Mouse (Mus musculus) neural tube, embryonic 11.5 days (tissue): ENCODE results near the gene Uncx. TPM values are rescaled to one million over a fixed set of nuclear protein-coding genes. Genes with fewer than 3 reads are reported as not detected.
A peak's percentile ranks its signal among the peaks of the same experiment; 100 is the strongest.

Source experiments
- ATAC-seq: fragments of 200-750 bp; cut with Nextera tagmentation; 2 replicates; pipeline ENCODE4 v1.8.0; 2017; ENCODE audit warnings: moderate number of reproducible peaks, mild to moderate bottlenecking, moderate TSS enrichment, moderate library complexity; ENCODE audit not compliant: insufficient read depth, low FRiP score, low TSS enrichment
- DNase-seq: peaks from one replicate; pipeline ENCODE4 v3.0.0-alpha.2; 2015; ENCODE audit warnings: low spot score
- H3K27ac ChIP-seq: fragments of 300-500 bp; sonication (generic); 2 replicates; pipeline ENCODE4 v1.5.1; 2014; ENCODE audit warnings: low read depth, mild to moderate bottlenecking, low read length
- H3K27me3 ChIP-seq: fragments of 300-500 bp; sonication (generic); 2 replicates; pipeline ENCODE4 v1.6.1; 2014; ENCODE audit warnings: mild to moderate bottlenecking, low read length, mixed read lengths; ENCODE audit not compliant: control insufficient read depth, insufficient read depth
- H3K36me3 ChIP-seq: fragments of 300-500 bp; sonication (generic); 2 replicates; pipeline ENCODE4 v1.6.1; 2014; ENCODE audit warnings: mild to moderate bottlenecking, low read length, moderate library complexity, mixed read lengths; ENCODE audit not compliant: control insufficient read depth, insufficient read depth
- H3K4me1 ChIP-seq: fragments of 300-500 bp; sonication (generic); 2 replicates; pipeline ENCODE4 v1.6.1; 2014; ENCODE audit warnings: low read length, mixed read lengths; ENCODE audit not compliant: control insufficient read depth, insufficient read depth
- H3K4me2 ChIP-seq: fragments of 300-500 bp; sonication (generic); 2 replicates; pipeline ENCODE4 v1.6.1; 2014; ENCODE audit warnings: low read depth, mild to moderate bottlenecking, moderate library complexity
- H3K4me3 ChIP-seq: fragments of 300-500 bp; sonication (generic); 2 replicates; pipeline ENCODE4 v1.5.1; 2014; ENCODE audit warnings: low read depth, low read length
- H3K9ac ChIP-seq: fragments of 300-500 bp; sonication (generic); 2 replicates; pipeline ENCODE4 v1.6.1; 2014; ENCODE audit warnings: mild to moderate bottlenecking, low read length
- H3K9me3 ChIP-seq: fragments of 300-500 bp; sonication (generic); 2 replicates; pipeline ENCODE4 v1.6.1; 2016; ENCODE audit warnings: low read length; ENCODE audit not compliant: control insufficient read depth
- WGBS: fragments of 180-500 bp; shearing (Covaris S2); extraction: QIAGEN DNeasy Blood & Tissue Kit; methylation state at CpG from one replicate; pipeline ENCODE4 v1.1.7; 2014; 5-methylcytosine and 5-hydroxymethylcytosine counted together
- polyA plus RNA-seq: library from polyadenylated mRNA; unstranded; fragments of >200 nt; fragmentation: Nextera tagmentation; extraction: Ambion mirVana; gene quantifications from 2 replicates; pipeline ENCODE4 v1.2.1, GENCODE M21; 2014

Gene Uncx
- 44.9 and 45.2 TPM in 2 replicates for polyA plus RNA-seq

GRCm38 (mm10) chr5:139543214-139543613 is at the start of gene Uncx:
Gene Uncx (plus strand): TSS chr5:139543494.
- Histone ChIP-seq H3K4me3 (peak within 1 kb of the TSS; percentile 53), H3K9me3 (no peaks in the 10 kb centered on the region), H3K4me1 (0 out of 2 replicates have a peak, but pooled peaks cover 2% of the 10 kb centered on the region), H3K9ac (peak within 1 kb of the TSS; percentile 75), H3K27ac (peak within 1 kb of the TSS; percentile 86), H3K36me3 (no peaks in the 10 kb centered on the region), H3K27me3 (peaks cover 93% of the 10 kb centered on the region), H3K4me2 (peak within 1 kb of the TSS; percentile 37)
- ATAC-seq: no peak
- 0% methylated on average over 15 of the region's 15 CpGs for WGBS
- DNase-seq: peak; percentile 56

DNA sequence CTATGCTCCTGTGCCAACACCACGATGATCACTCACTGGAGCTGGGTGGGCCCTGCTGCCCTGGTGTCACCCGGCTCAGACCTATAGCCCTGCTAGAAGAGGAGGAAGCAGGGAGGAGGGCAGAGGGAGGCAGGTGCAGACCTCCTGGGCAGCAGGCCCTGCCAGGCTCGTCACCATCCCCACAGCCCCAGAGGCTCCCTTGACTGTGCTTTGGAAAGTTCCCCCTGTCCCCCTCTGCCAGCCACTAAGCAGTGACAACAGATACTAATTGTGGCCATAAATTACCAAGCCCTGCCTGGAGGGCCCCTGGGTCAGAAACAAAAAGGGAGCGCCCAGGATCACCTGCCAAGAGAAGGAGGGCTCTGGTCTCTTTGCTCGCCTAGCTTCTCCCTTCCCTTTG is 49.6 kb upstream of the Uncx start:
- H3K4me2 ChIP-seq: no peak overlapping the region
- WGBS: 28% methylated on average over 5 of the region's 5 CpGs
- H3K9me3 ChIP-seq: no peaks in the 10 kb centered on the region
- H3K9ac ChIP-seq: no peak overlapping the region
- H3K27ac ChIP-seq: no peak overlapping the region
- DNase-seq (no peak), ATAC-seq (no peak)
- H3K36me3 ChIP-seq: no peaks in the 10 kb centered on the region
- H3K4me3 ChIP-seq: no peak overlapping the region
- no peaks in the 10 kb centered on the region for H3K4me1 ChIP-seq
- H3K27me3 ChIP-seq: no peaks in the 10 kb centered on the region

GRCm38 (mm10) chr5:139495019-139495669 is 48.1 kb upstream of the Uncx start:
- Histone ChIP-seq H3K4me1 (no peaks in the 10 kb centered on the region), H3K36me3 (no peaks in the 10 kb centered on the region), H3K9ac (no peak overlapping the region), H3K27me3 (no peaks in the 10 kb centered on the region), H3K9me3 (no peaks in the 10 kb centered on the region), H3K4me3 (no peak overlapping the region), H3K4me2 (no peak overlapping the region), H3K27ac (no peak overlapping the region)
- WGBS: 43% methylated on average over 22 of the region's 22 CpGs
- ATAC-seq (no peak), DNase-seq (peak; percentile 27)

GRCm38 (mm10) chr5:139496939-139497338 is 46.4 kb upstream of the Uncx start:
- Histone ChIP-seq H3K4me3 (no peak overlapping the region), H3K36me3 (no peaks in the 10 kb centered on the region), H3K9ac (no peak overlapping the region), H3K4me2 (no peak overlapping the region), H3K9me3 (no peaks in the 10 kb centered on the region), H3K4me1 (no peaks in the 10 kb centered on the region), H3K27ac (no peak overlapping the region), H3K27me3 (no peaks in the 10 kb centered on the region)
- ATAC-seq (no peak), DNase-seq (no peak)
- 51% methylated on average over 5 of the region's 5 CpGs for WGBS

GRCm38 (mm10) chr5:139498791-139499190 is 44.5 kb upstream of the Uncx start:
- H3K9ac ChIP-seq: no peak overlapping the region
- 63% methylated on average over 5 of the region's 5 CpGs for WGBS
- no peaks in the 10 kb centered on the region for H3K36me3 ChIP-seq
- no peak for ATAC-seq
- no peak overlapping the region for H3K27ac ChIP-seq
- no peaks in the 10 kb centered on the region for H3K4me1 ChIP-seq
- no peaks in the 10 kb centered on the region for H3K9me3 ChIP-seq
- no peak overlapping the region for H3K4me3 ChIP-seq
- no peak for DNase-seq
- H3K27me3 ChIP-seq: no peaks in the 10 kb centered on the region
- no peak overlapping the region for H3K4me2 ChIP-seq

GRCm38 (mm10) chr5:139502281-139502680 is 41.0 kb upstream of the Uncx start:
- Histone ChIP-seq H3K36me3 (no peaks in the 10 kb centered on the region), H3K27me3 (0 out of 2 replicates have a peak, but pooled peaks cover 2% of the 10 kb centered on the region), H3K27ac (no peak overlapping the region), H3K4me2 (no peak overlapping the region), H3K4me1 (no peaks in the 10 kb centered on the region), H3K4me3 (no peak overlapping the region), H3K9ac (no peak overlapping the region), H3K9me3 (no peaks in the 10 kb centered on the region)
- ATAC-seq: no peak
- DNase-seq: no peak
- 86% methylated on average over 14 of the region's 14 CpGs for WGBS

GRCm38 (mm10) chr5:139505073-139505606 is 38.2 kb upstream of the Uncx start:
- H3K27ac ChIP-seq: no peak overlapping the region
- no peak overlapping the region for H3K4me2 ChIP-seq
- H3K9me3 ChIP-seq: no peaks in the 10 kb centered on the region
- no peaks in the 10 kb centered on the region for H3K36me3 ChIP-seq
- no peak overlapping the region for H3K9ac ChIP-seq
- 0 out of 2 replicates have a peak, but pooled peaks cover 2% of the 10 kb centered on the region for H3K27me3 ChIP-seq
- ATAC-seq: no peak
- DNase-seq: peak; percentile 71
- 4% methylated on average over 12 of the region's 14 CpGs for WGBS
- H3K4me3 ChIP-seq: no peak overlapping the region
- no peaks in the 10 kb centered on the region for H3K4me1 ChIP-seq

GRCm38 (mm10) chr5:139506207-139506606 is 37.1 kb upstream of the Uncx start:
- H3K4me2 ChIP-seq: no peak overlapping the region
- no peak overlapping the region for H3K9ac ChIP-seq
- H3K27ac ChIP-seq: no peak overlapping the region
- H3K4me3 ChIP-seq: no peak overlapping the region
- no peaks in the 10 kb centered on the region for H3K36me3 ChIP-seq
- H3K4me1 ChIP-seq: no peaks in the 10 kb centered on the region
- 0 out of 2 replicates have a peak, but pooled peaks cover 2% of the 10 kb centered on the region for H3K27me3 ChIP-seq
- WGBS: 30% methylated on average over 5 of the region's 5 CpGs
- ATAC-seq (no peak), DNase-seq (no peak)
- no peaks in the 10 kb centered on the region for H3K9me3 ChIP-seq
